Mouse (Mus musculus) hindbrain, postnatal 0 days (tissue): ENCODE results near the gene Fam83f. TPM values are rescaled to one million over a fixed set of nuclear protein-coding genes. Genes with fewer than 3 reads are reported as not detected.

ENCODE experiments used
- ATAC-seq: fragments of 200-750 bp; cut with Nextera tagmentation; 2 replicates; pipeline ENCODE4 v1.8.0; 2017; ENCODE audit warnings: mild to moderate bottlenecking, moderate TSS enrichment, moderate library complexity
- DNase-seq: peaks from one replicate; pipeline ENCODE4 v3.0.0-alpha.2; 2015; ENCODE audit warnings: low spot score
- H3K27ac ChIP-seq: fragments of 300-500 bp; sonication (generic); 2 replicates; pipeline ENCODE4 v1.5.1; 2014; ENCODE audit warnings: mild to moderate bottlenecking
- H3K27me3 ChIP-seq: fragments of 300-500 bp; sonication (generic); 2 replicates; pipeline ENCODE4 v1.6.1; 2014; ENCODE audit warnings: low read length, mixed read lengths; ENCODE audit not compliant: insufficient read depth
- H3K36me3 ChIP-seq: fragments of 300-500 bp; sonication (generic); 2 replicates; pipeline ENCODE4 v1.6.1; 2014; ENCODE audit warnings: low read length, mixed read lengths; ENCODE audit not compliant: insufficient read depth
- H3K4me1 ChIP-seq: fragments of 300-500 bp; sonication (generic); 2 replicates; pipeline ENCODE4 v1.6.1; 2014; ENCODE audit warnings: antibody characterized with exemption, low read length, mixed read lengths; ENCODE audit not compliant: insufficient read depth
- H3K4me2 ChIP-seq: fragments of 300-500 bp; sonication (generic); 2 replicates; pipeline ENCODE4 v1.6.1; 2014; ENCODE audit warnings: low read depth, mild to moderate bottlenecking, low read length, moderate library complexity, mixed read lengths
- H3K4me3 ChIP-seq: fragments of 300-500 bp; sonication (generic); 2 replicates; pipeline ENCODE4 v1.5.1; 2014; ENCODE audit warnings: low read length
- H3K9ac ChIP-seq: fragments of 300-500 bp; sonication (generic); replicated peaks from 2 replicates; pipeline ENCODE4 v1.6.1; 2014; ENCODE audit warnings: mild to moderate bottlenecking, low read length, moderate library complexity, mixed read lengths
- H3K9me3 ChIP-seq: fragments of 300-500 bp; sonication (generic); 2 replicates; pipeline ENCODE4 v1.6.1; 2016; ENCODE audit warnings: low read length, mixed read lengths
- CTCF ChIP-seq: IDR thresholded peaks from 2 replicates; pipeline ENCODE4 v1.5.1; 2016; ENCODE audit warnings: antibody characterized with exemption, control low read depth, low read depth
- WGBS: fragments of 180-500 bp; shearing (Covaris S2); extraction: QIAGEN DNeasy Blood & Tissue Kit; methylation state at CpG from one replicate; pipeline ENCODE4 v1.1.7; 2014; 5-methylcytosine and 5-hydroxymethylcytosine counted together
- polyA plus RNA-seq: library from polyadenylated mRNA; unstranded; fragments of >200 nt; fragmentation: Nextera tagmentation; extraction: Ambion mirVana; gene quantifications from 2 replicates; pipeline ENCODE4 v1.2.1, GENCODE M21; 2015
- total RNA-seq: library from RNA; depleted of rRNA; stranded (reverse); fragments of >200 nt; gene quantifications from 2 replicates; pipeline ENCODE4 v1.2.3, GENCODE M21; 2014

Fam83f gene
- total and polyA plus RNA-seq, 2 experiments from 2014 or later, result 0.33 to 0.94 TPM

DNA sequence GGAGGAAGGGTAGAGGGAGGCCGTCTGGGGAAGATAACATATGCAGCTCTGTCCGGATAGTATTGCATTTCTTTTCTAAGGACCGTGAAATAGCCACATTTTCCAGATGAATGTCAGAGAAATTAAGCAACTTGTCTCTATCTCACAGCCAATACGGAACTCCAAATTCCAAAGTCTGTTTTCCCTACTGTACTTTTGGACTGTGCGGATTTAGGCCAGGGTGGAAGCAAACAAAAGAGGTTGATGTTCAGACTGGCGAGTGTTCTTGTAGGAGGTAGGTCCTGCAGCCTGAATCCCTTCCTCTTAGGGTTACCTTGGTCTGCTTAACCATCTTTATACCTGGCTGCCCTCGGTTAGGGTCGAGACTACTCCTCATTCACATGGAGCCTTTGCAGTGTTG, 10.7 kb downstream of the Fam83f start:
- H3K27me3 ChIP-seq, result no peaks in the 10 kb centered on the region
- no peak overlapping the region for H3K4me2 ChIP-seq
- TF ChIP-seq CTCF, result no peak
- DNase-seq (no peak), ATAC-seq (no peak)
- no peak overlapping the region for H3K27ac ChIP-seq
- WGBS, result 85% methylated on average over 8 of the region's 8 CpGs
- H3K4me1 ChIP-seq, result peaks cover 40% of the 10 kb centered on the region
- H3K4me3 ChIP-seq, result no peak overlapping the region
- H3K9me3 ChIP-seq, result no peaks in the 10 kb centered on the region
- H3K9ac ChIP-seq, result no peak overlapping the region
- no peaks in the 10 kb centered on the region for H3K36me3 ChIP-seq

DNA sequence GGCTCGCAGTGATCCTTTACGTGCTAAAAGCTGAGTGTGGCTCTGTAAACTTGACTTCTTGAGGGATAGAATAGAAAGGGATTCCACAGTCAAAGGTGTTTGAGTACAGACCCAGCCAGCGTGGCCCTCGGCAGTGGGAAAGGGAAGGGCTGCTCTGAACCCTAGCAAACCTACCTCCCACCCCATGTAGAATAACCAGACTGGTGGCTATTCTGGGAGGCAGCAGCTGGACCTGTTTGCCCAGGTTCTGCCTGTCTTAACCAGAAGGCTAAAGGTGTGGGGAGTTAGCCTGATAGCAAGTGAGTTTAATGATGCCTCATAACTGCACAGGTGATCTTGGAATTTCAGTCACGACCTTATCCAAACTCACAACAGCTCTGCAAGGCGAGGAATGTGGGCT, 11.5 kb downstream of the Fam83f start:
- no peak for TF ChIP-seq CTCF
- WGBS, result 92% methylated on average over 6 of the region's 6 CpGs
- Histone ChIP-seq H3K4me3 (no peak overlapping the region), H3K36me3 (no peaks in the 10 kb centered on the region), H3K9me3 (no peaks in the 10 kb centered on the region), H3K4me1 (peaks cover 40% of the 10 kb centered on the region), H3K4me2 (no peak overlapping the region), H3K27me3 (no peaks in the 10 kb centered on the region), H3K27ac (0 out of 2 replicates have a peak overlapping the region, but pooled peaks have one; percentile 28), H3K9ac (no peak overlapping the region)
- DNase-seq (no peak), ATAC-seq (no peak)

- H3K9ac ChIP-seq, result no peak overlapping the region
- no peak overlapping the region for H3K4me2 ChIP-seq
- H3K4me3 ChIP-seq, result no peak overlapping the region
- 43% methylated on average over 3 of the region's 3 CpGs for WGBS
- H3K36me3 ChIP-seq, result no peaks in the 10 kb centered on the region
- ATAC-seq (no peak), DNase-seq (peak; percentile 41)
- peak overlapping the region; percentile 28; the same call in 1 of the 2 replicates for H3K27ac ChIP-seq
- peaks cover 40% of the 10 kb centered on the region for H3K4me1 ChIP-seq
- H3K27me3 ChIP-seq, result no peaks in the 10 kb centered on the region
- H3K9me3 ChIP-seq, result no peaks in the 10 kb centered on the region
- TF ChIP-seq CTCF, result no peak
These were observed 12.3 kb downstream of the Fam83f start for GRCm38 (mm10) chr15:80683990-80684389.

- Histone ChIP-seq H3K9ac (no peak overlapping the region), H3K36me3 (no peaks in the 10 kb centered on the region), H3K4me3 (no peak overlapping the region), H3K27ac (peak overlapping the region; percentile 28; the same call in 1 of the 2 replicates), H3K9me3 (no peaks in the 10 kb centered on the region), H3K4me2 (no peak overlapping the region), H3K4me1 (peaks cover 30% of the 10 kb centered on the region), H3K27me3 (no peaks in the 10 kb centered on the region)
- TF ChIP-seq CTCF, result no peak
- ATAC-seq (no peak; the same call in 1 of the 2 replicates), DNase-seq (no peak)
- 20% methylated on average over 8 of the region's 8 CpGs for WGBS
These were observed 13.3 kb downstream of the Fam83f start for GRCm38 (mm10) chr15:80684786-80685602.

- Histone ChIP-seq H3K36me3 (no peaks in the 10 kb centered on the region), H3K4me1 (peaks cover 26% of the 10 kb centered on the region), H3K9ac (no peak overlapping the region), H3K27ac (no peak overlapping the region; the same call in 1 of the 2 replicates), H3K4me3 (no peak overlapping the region), H3K4me2 (no peak overlapping the region), H3K9me3 (no peaks in the 10 kb centered on the region), H3K27me3 (no peaks in the 10 kb centered on the region)
- peak; percentile 59 for DNase-seq
- WGBS, result 29% methylated on average over 7 of the region's 7 CpGs
- TF ChIP-seq CTCF, result no peak
- ATAC-seq, result peak; percentile 73; the same call in 1 of the 2 replicates
These were observed 13.9 kb downstream of the Fam83f start for GRCm38 (mm10) chr15:80685603-80685895.

GRCm38 (mm10) chr15:80688536-80688935, 16.9 kb downstream of the Fam83f start:
- TF ChIP-seq CTCF, result no peak
- DNase-seq (no peak), ATAC-seq (no peak)
- Histone ChIP-seq H3K27ac (no peak overlapping the region), H3K4me3 (no peak overlapping the region), H3K36me3 (no peaks in the 10 kb centered on the region), H3K9me3 (no peaks in the 10 kb centered on the region), H3K9ac (no peak overlapping the region), H3K27me3 (no peaks in the 10 kb centered on the region), H3K4me1 (peaks cover 24% of the 10 kb centered on the region), H3K4me2 (no peak overlapping the region)
- WGBS, result 80% methylated on average over 7 of the region's 7 CpGs

GRCm38 (mm10) chr15:80693492-80693891, 21.8 kb downstream of the Fam83f start:
- no peaks in the 10 kb centered on the region for H3K36me3 ChIP-seq
- ATAC-seq (peak; percentile 22; the same call in 1 of the 2 replicates), DNase-seq (no peak)
- H3K9me3 ChIP-seq, result no peaks in the 10 kb centered on the region
- no peak overlapping the region for H3K27ac ChIP-seq
- TF ChIP-seq CTCF, result no peak; the same call in 1 of the 2 replicates
- H3K4me3 ChIP-seq, result no peak overlapping the region
- peaks cover 6% of the 10 kb centered on the region; the same call in 1 of the 2 replicates for H3K4me1 ChIP-seq
- no peak overlapping the region for H3K4me2 ChIP-seq
- no peak overlapping the region for H3K9ac ChIP-seq
- WGBS, result 24% methylated on average over 3 of the region's 3 CpGs
- H3K27me3 ChIP-seq, result no peaks in the 10 kb centered on the region
